Mouse (Mus musculus): Measurements from ENCODE around the gene Vsig10. TPM values are rescaled to one million over a fixed set of nuclear protein-coding genes. Genes with fewer than 3 reads are reported as not detected.

Vsig10 gene
- total and polyA plus RNA-seq, 3 experiments, result 0.02 to 0.05 TPM; not detected in 1

DNA sequence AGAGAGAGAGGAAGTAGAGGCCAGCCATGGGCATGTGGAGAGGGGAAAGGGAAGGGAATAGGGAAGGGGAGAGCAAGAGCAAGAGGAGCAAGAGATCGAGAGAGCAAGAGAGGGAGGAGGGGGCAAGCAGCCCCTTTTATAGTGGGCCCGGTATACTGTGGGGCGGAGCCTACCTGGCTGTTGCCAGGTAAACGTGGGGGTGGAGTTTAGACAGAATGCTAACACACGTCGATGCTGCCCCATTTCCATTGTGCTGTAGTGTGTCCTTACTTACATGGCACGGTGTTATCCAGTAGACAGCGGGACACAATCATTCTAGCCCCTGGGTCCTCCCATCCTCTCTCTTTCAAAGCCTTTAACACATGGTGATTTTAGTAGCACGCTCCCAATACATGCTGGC is 80.4 kb downstream of the Vsig10 start:
- Histone ChIP-seq H3K36me3 (replicated peaks) (no peaks in the 10 kb centered on the region), H3K4me3 (ENCODE audit: low read depth, low read length) (no peak overlapping the region), H3K27me3 (ENCODE audit: insufficient read depth, low read length) (no peaks in the 10 kb centered on the region), H3K9me3 (replicated peaks) (no peaks in the 10 kb centered on the region), H3K4me1 (ENCODE audit: insufficient read depth, low read depth, low read length) (no peaks in the 10 kb centered on the region)
- DNase-seq (ENCODE audit: low spot score) (no peak), ATAC-seq (ENCODE audit: extremely low read depth, insufficient number of reproducible peaks, low FRiP score, poor library complexity, severe bottlenecking) (no peak)
- TF ChIP-seq GATA1 (IDR thresholded peaks at IDR 0.05; ENCODE audit: borderline replicate concordance, low read length) (no peak), GATA2 (IDR thresholded peaks at IDR 0.05; ENCODE audit: borderline replicate concordance, low read depth, low read length) (no peak), TAL1 (conservative IDR thresholded peaks at IDR 0.05; ENCODE audit: low read depth, low read length) (no peak), CTCF (IDR thresholded peaks at IDR 0.05; ENCODE audit: low read depth, low read length) (no peak), POLR2AphosphoS5 (IDR thresholded peaks at IDR 0.05; ENCODE audit: insufficient replicate concordance, low read depth, low read length) (no peak)

DNA sequence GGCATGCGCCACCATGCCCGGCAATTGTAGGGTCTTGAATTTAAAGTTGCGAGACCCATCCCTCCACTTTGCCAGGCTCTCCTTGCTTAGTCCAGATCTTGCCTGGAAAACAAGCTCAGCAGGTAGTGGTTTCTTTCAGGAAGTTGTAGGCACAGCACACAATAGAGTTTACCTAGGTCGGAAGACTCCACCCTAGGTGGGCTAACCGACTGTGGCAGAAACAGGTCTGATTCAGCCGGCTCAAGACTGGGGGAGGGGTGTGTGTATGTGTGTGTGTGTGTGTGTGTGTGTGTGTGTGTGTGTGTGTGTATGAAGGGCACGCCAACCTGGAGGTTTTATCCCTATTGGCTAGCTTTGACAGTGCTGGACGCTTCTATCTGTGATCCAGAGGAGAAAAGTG is 84.7 kb downstream of the Vsig10 start:
- no peak for TF ChIP-seq GATA1 (IDR thresholded peaks at IDR 0.05; ENCODE audit: borderline replicate concordance, low read length)
- TF ChIP-seq GATA2 (IDR thresholded peaks at IDR 0.05; ENCODE audit: borderline replicate concordance, low read depth, low read length), result no peak
- no peak for TF ChIP-seq CTCF (IDR thresholded peaks at IDR 0.05; ENCODE audit: low read depth, low read length)
- TF ChIP-seq POLR2AphosphoS5 (IDR thresholded peaks at IDR 0.05; ENCODE audit: insufficient replicate concordance, low read depth, low read length), result no peak
- TF ChIP-seq TAL1 (conservative IDR thresholded peaks at IDR 0.05; ENCODE audit: low read depth, low read length), result no peak
- Histone ChIP-seq H3K9me3 (replicated peaks) (no peaks in the 10 kb centered on the region), H3K4me1 (ENCODE audit: insufficient read depth, low read depth, low read length) (no peaks in the 10 kb centered on the region), H3K27me3 (ENCODE audit: insufficient read depth, low read length) (no peaks in the 10 kb centered on the region), H3K36me3 (replicated peaks) (no peaks in the 10 kb centered on the region), H3K4me3 (ENCODE audit: low read depth, low read length) (no peak overlapping the region)
- ATAC-seq (ENCODE audit: extremely low read depth, insufficient number of reproducible peaks, low FRiP score, poor library complexity, severe bottlenecking) (no peak), DNase-seq (ENCODE audit: low spot score) (no peak)

Other genes starting within 250 kb of the Vsig10 start
- 27.3 and 36.3 TPM in 2 replicates for gene Suds3, start 203.0 kb upstream of the Vsig10 start, total RNA-seq (2014; fragmentation: Nextera tagmentation)
- 83.3 and 92.8 TPM in 2 replicates for gene Suds3, start 203.0 kb upstream of the Vsig10 start, total RNA-seq (2017)
- 56.2 and 61.0 TPM in 2 replicates for gene Suds3, start 203.0 kb upstream of the Vsig10 start, polyA plus RNA-seq (2012)
- 213 and 225 TPM in 2 replicates for gene Taok3, start 199.0 kb upstream of the Vsig10 start, total RNA-seq (2014; fragmentation: Nextera tagmentation)
- gene Taok3, start 199.0 kb upstream of the Vsig10 start, total RNA-seq (2017), result 126 and 139 TPM in 2 replicates
- 57.5 and 58.4 TPM in 2 replicates for gene Taok3, start 199.0 kb upstream of the Vsig10 start, polyA plus RNA-seq (2012)
- gene Pebp1, start 31.5 kb upstream of the Vsig10 start, total RNA-seq (2014; fragmentation: Nextera tagmentation), result 325 and 337 TPM in 2 replicates
- 210 and 243 TPM in 2 replicates for gene Pebp1, start 31.5 kb upstream of the Vsig10 start, total RNA-seq (2017)
- gene Pebp1, start 31.5 kb upstream of the Vsig10 start, polyA plus RNA-seq (2012), result 1,716 and 1,825 TPM in 2 replicates
- 14.7 and 26.3 TPM in 2 replicates for gene Wsb2, start 38.2 kb downstream of the Vsig10 start, total RNA-seq (2014; fragmentation: Nextera tagmentation)
- gene Wsb2, start 38.2 kb downstream of the Vsig10 start, total RNA-seq (2017), result 61.5 and 69.3 TPM in 2 replicates
- gene Wsb2, start 38.2 kb downstream of the Vsig10 start, polyA plus RNA-seq (2012), result 29.8 and 34.5 TPM in 2 replicates
- 42.6 and 44.9 TPM in 2 replicates for gene Rfc5, start 70.0 kb downstream of the Vsig10 start, total RNA-seq (2014; fragmentation: Nextera tagmentation)
- gene Rfc5, start 70.0 kb downstream of the Vsig10 start, total RNA-seq (2017), result 68.1 and 71.8 TPM in 2 replicates
- gene Rfc5, start 70.0 kb downstream of the Vsig10 start, polyA plus RNA-seq (2012), result 145 and 167 TPM in 2 replicates
- gene Ksr2, start 94.9 kb downstream of the Vsig10 start, total RNA-seq (2014; fragmentation: Nextera tagmentation), result not detected in 2 replicates
- under 0.01 and 0.05 TPM in 2 replicates for gene Ksr2, start 94.9 kb downstream of the Vsig10 start, total RNA-seq (2017)
- gene Ksr2, start 94.9 kb downstream of the Vsig10 start, polyA plus RNA-seq (2012), result not detected in 2 replicates

All from G1E (cell line).